Mouse (Mus musculus): ENCODE measurements around the gene Kpna1.
"Not testable (repeated sequence)": the region's sequence is repeated elsewhere in the genome, so short reads cannot be mapped to it uniquely, and the experiment has no call there.

Kpna1 gene

DNA sequence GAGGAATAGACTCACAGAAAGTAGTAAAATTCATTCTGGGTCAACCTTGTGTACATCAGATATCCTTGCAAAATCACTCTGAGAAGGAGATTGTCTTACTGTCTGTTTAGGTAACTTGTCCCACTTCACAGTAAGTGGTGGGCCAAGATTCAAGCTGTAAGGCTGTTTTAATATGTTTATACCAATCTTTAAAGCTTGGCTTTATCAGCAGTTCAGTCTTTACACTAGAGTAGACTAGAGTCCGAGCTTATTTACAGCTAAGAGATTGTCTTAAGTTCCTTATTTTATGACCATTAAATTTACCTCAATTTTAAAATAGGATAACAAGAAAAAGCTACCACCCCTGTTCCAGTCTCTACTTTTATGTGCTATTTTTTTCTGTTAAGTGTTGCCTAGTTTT lies 9.4 kb downstream of the Kpna1 start:
- DNase-seq (ENCODE audit: low spot score in 2 of 2), result peak in 1 of 2 experiments; percentile 19

DNA sequence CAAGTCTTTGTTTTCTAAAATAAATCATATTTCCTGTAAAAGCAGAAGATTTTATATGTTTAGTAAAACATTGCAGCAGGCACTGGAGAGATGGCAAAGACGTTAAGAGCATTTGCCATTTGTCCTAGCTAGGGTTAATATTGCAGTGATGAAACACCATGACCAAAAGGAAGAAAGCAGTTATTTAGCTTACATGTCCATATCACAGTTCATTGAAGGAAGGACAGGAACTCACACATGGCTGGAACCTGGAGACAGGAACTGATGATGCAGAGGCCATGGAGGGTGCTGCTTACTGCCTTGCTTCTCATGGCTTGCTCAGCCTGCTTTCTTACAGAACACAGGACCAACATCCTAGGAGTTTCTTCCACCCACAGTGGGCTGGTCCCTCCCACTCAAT lies 13.8 kb downstream of the Kpna1 start:
- DNase-seq (ENCODE audit: low spot score in 2 of 2), result no peak

DNA sequence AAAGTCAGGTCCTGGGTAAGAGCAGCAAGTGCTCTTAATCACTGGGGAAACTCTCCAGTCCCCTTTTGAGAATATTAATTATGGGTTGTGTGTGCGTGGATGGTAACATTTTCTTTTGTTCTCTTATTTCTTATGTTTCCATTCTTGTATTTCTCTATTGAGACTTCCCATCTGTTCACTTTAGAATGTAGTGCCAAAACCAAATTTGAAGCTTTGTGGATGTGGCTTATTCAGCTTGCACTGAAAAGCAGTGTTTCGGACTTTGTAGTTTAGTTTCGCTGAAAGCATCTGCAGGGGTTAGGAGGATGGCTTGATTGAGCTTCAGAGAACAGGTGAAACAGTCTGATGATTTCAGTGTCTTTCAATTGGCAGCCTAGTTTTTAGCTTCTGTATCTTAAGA lies 14.8 kb downstream of the Kpna1 start:
- DNase-seq (ENCODE audit: low spot score in 2 of 2), result no peak

DNA sequence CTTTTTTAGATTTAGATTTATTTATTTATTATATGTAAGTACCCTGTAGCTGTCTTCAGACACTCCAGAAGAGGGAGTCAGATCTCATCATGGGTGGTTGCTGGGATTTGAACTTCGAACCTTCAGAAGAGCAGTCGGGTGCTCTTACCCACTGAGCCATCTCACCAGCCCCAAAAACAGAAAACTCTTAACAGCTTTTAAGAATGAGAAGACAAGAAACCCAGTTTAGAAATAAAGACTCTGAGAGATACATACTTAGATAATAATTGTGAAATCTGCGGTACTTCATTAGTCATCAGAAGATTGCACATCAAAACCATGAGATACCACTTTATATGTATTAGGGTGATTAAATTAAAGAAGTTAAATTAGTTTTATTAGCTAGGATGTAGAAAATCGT lies 20.3 kb downstream of the Kpna1 start:
- not testable (repeated sequence) for DNase-seq (ENCODE audit: low spot score in 2 of 2)

DNA sequence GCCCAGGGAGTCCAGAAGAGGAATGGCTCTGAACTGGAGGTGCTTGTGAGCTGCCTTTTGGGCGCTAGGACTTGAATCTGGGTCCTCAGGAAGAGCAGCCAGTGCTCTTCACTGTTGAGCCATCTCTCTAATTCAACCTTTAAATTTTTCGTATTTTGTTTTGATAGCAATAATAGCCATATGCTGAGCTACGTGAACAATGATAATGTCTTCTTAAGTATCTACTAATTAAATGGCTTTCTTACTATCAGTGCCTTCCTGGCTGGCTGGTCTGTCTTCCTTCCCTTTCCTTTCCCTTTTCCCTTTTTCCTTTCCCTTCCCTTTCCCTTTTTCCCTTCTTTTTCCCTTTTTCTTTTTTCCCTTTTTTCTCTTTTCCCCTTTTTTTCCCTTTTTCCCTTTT lies 29.8 kb downstream of the Kpna1 start:
- no peak for DNase-seq (ENCODE audit: low spot score in 2 of 2)

DNA sequence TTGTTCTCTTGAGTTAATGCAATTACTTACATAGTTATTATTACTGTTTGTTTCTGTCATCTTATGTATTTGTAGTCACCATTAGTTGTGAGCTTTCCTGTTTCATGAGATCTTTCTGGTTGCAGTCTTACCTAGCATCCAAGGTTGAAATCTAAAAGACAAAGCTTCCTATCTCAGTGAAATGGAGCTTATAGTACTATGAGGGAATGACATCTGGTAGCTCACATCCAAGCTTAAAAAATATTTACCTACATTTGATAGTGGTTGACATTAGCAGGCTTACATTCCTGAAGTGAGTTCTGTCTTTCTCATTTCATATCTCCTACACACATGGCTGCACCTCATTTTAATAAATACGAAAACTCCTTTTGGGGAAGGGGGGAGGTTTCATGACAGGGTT lies 37.8 kb downstream of the Kpna1 start:
- DNase-seq (ENCODE audit: low spot score in 2 of 2), result no peak

DNA sequence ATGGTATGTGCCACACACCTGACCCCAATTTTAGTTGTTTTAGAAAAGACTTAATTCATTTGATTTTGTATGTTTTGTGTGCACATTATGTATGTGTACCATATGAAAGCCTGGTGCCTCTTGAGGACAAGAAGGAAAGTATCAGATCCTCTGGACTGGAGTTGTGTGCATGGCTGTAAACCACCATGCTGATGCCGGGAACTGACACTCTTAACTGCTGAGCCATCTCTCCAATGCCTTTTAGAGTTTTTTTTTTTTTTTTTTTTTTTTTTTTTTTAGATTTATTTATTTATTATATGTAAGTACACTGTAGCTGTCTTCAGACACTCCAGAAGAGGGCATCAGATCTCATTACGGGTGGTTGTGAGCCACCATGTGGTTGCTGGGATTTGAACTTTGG lies 49.6 kb downstream of the Kpna1 start:
- DNase-seq (ENCODE audit: low spot score in 2 of 2), result not testable (repeated sequence)

DNA sequence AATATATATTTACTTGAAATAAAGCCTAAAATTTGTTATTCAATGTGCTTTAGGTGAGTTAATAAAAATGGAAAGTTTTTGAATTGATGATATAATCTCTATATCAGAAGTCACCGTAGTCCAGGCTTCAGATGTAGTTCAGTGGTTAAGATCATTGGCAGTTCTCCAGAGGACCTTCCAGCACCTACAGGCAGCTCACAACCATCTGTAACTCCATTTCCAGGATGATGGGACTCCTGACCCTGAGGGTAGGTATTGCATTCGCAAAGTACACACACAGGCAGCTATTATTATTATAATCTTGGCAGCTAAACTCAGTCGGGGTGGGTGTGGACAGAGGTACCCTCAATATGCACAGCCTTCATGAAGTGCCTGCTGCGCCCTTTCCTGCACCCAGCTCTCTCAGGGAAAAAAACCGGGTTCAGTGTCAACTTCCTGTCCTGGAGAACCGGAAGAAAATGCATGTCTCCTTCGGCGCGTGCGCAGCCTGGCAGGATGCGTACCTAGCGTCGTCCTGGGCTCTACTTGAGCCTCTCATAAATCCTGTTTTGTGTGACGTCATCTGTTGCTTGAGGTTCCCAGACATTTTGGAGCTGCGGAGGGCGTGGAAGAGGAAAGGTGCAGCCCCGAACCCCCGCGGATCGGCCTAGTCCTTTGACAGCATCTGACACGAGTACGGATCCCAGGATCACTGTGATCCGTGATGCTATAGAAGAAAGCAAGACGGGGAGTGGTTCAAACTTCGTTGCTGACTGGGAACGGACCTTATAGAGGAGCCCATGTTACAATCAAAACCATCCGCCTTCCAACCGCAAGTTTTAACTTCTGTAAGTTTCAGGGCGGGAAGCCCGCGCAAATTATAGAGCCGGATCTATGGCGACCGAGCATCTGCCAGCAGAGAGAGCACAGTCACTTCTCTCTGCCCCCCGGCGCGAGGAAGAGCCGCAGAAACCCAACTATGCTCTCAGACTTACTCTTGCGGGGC lies 62.4 kb downstream of the Kpna1 start, which contains the start of gene Wdr5b:
Gene Wdr5b, plus strand, starts transcription at position 551 of the 985 bp plus-strand sequence.
- peak; percentile 83 to 88 for DNase-seq (ENCODE audit: low spot score in 2 of 2)

DNA sequence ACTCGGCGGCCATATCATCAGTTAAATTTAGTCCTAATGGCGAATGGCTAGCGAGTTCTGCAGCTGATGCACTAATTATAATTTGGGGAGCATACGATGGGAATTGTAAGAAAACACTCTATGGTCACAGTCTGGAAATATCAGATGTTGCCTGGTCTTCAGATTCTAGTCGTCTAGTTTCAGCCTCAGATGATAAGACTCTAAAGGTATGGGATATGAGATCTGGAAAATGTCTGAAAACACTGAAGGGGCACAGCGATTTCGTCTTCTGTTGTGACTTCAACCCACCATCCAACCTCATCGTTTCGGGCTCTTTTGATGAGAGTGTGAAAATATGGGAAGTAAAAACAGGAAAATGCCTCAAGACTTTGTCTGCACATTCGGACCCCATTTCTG lies 63.1 kb downstream of the Kpna1 start:
- DNase-seq (ENCODE audit: low spot score in 2 of 2), result no peak

DNA sequence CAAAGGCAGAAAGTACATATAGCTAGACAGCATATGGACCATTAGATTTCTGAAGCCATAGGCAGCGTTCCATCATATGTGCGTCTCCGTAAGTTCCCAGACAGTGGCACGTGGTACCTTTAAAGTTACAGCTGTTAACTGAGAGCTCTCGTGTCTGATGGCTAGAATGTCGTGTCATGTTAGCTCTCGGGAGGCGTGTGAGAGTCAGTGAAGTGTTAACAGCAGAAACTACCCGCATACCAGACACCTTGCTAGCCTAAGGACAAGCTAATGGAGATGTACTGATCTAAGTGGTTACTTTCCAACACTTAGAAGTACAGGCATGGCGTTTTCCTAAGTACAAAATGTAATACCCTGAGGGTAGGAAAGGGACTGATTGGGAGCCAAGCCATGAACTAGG lies 64.5 kb downstream of the Kpna1 start:
- no peak for DNase-seq (ENCODE audit: low spot score in 2 of 2)

DNA sequence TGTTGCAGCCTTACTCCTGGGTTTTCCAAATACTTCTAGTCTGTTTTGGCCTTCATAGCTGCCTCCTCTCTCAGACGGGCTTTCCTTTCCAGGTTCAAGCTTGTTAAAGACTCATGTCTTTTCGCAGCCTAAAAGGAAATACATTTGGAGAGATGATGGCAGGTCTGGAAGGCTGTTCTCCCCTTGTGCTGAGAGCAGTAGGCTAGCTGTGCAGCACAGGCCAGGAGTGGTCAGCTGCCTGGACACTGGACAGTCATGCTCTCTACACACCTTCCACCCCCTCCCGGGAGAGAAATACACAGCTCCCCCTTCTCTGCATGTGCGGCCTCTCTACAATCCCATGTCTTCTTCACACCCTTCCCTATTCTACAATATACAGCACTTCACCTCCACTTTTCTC lies 65.4 kb downstream of the Kpna1 start:
- no peak for DNase-seq (ENCODE audit: low spot score in 2 of 2)

DNA sequence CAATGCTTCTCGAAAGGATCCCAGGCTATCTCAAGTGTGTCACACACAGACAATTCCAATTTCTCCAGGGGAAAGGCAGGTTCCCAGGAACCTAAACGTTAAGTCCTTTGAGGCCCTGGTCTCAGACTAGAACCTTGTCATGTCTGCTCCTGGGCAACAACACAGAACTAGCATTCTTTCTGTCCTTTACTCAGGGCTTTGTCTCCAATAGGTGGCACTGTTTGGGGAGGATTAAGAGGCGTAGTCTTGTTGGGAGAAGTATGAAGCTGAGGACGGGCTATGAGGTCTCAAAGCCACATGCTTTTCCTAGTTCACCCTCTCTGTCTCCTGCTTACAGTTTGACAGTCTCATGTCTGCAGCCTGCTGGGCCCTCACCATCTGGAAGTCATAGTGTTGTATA lies 69.0 kb downstream of the Kpna1 start:
- no peak for DNase-seq (ENCODE audit: low spot score in 2 of 2)

DNA sequence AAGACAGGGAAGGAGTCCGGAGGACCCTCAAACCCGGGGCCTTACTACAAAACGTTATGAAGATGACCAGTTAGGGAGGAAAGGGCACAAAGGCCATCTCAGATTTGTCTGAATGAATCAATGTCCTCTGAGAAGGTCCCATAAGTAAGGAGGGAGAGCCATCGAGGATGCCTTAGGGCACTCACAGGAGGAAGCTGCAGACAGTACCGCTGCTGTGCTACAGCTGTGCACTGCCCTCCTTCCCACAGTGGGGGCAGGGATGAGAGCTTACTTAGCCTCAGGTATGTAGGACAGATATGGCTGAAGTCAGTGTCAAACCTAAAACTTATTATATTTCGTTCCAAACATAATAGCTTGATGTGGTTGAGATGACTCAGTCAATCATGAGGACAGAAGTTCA lies 72.9 kb downstream of the Kpna1 start:
- no peak for DNase-seq (ENCODE audit: low spot score in 2 of 2)

DNA sequence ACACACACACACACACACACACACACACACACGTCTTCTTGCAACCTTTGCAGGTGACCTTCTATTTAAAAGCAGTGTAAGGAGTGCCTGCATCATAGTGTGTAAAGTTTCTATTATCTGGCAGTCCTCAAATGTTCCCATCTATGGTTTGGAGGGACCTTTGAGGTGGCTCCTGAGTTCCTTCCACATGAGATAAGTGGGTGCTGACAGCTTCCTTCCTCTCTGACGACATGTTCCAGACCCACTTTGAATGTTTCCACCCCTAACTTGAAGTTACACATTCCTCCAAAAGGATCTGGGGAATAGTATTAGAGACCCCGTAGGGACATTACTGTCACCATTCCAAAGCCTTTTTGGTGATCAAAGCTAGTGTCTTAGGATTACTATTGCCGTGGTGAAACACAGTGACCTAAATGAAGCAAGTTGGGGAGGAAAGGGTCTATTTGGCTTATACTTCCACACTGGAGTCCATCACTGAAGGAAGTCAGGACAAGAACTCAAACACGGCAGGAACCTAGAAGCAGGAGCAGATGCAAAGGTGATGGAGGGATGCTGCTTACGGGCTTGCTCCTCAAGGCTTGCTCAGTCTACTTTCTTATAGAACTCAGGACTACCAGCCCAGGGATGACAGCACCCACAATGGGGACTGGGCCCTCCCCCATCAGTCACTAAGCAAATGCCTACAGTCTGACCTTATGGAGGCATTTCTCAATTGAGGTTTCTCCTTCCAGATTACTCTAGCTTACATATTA lies 75.2 kb downstream of the Kpna1 start:
- DNase-seq (ENCODE audit: low spot score in 2 of 2), result no peak

DNA sequence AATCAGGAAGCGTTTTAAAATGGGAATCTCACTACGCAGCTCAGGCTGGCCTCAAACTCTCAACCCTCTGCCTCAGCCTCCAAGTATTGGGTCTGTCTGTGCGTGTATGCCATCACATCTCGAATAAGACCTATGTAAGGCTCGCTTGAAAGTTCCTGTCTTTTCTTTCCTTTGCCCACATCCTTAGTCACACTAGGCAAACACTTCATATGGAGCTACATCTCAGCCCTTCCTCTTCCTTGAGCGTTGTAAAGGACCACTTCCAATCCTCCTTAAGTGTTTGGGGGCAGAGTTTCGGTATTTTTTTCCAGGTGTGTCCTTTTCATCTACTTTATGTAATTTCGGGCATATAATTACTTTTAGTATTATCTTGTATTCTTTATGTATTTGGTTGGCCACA lies 76.4 kb downstream of the Kpna1 start:
- no peak for DNase-seq (ENCODE audit: low spot score in 2 of 2)

DNA sequence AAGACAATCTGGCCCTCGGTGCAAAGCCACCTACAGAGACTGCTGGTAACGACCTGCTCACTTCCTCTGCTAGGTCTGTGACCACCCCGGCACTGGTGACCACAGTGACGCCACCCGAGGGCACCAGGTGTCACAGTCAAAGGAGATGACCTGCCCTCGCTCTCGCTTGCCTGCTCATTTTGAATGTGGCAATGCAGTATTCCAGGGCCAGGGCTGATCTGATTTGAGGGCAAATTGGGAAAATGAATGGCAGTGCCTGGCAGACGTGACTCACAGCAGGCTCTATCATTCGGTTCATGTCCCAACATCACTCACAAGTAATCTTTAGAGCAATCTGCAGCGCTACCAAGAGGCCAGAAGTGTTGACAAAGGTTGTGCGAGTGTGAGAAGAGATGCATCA lies 77.9 kb downstream of the Kpna1 start:
- no peak for DNase-seq (ENCODE audit: low spot score in 2 of 2)

DNA sequence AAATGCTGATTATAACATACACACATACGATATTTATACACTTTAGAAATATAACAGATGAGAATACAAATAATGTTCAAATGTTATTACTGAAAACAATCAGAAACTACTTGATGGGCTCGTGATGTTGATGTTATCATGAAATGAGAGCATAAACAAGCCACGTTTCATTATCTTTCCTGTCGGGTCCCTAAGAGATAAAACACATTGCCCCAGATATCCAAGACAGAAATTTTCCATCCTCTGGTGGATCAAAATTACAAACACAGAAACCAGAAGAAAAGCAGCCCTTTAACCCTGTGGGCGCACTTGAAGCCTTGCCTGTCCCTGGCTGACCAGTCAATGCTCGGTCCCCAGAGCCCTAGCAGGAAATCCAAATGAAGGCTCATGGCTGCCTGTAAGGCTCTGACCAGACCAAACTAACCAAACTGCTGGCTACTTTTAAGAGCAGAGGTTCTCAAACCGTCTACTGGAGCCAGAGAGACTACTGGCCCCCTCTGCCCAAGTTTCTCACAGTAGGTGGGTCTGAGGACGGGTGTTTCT lies 79.5 kb downstream of the Kpna1 start:
- DNase-seq (ENCODE audit: low spot score in 2 of 2), result no peak

DNA sequence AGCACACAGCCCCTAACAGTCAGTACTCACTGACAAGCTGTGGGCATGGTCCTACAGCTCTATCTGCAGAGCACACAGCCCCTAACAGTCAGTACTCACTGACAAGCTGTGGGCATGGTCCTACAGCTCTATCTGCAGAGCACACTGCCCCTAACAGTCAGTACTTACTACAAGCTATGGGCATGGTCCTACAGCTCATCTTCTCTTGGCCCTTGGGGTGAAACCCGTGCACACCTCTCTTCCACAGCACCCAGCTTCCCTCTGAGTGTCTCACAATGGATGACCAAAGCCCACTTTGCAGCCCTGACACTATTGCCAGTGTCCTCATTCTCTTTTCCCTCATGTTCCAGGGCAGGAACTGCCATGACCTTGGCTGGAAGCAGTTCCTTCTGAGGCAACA lies 84.0 kb downstream of the Kpna1 start:
- not testable (repeated sequence) for DNase-seq (ENCODE audit: low spot score in 2 of 2)

DNA sequence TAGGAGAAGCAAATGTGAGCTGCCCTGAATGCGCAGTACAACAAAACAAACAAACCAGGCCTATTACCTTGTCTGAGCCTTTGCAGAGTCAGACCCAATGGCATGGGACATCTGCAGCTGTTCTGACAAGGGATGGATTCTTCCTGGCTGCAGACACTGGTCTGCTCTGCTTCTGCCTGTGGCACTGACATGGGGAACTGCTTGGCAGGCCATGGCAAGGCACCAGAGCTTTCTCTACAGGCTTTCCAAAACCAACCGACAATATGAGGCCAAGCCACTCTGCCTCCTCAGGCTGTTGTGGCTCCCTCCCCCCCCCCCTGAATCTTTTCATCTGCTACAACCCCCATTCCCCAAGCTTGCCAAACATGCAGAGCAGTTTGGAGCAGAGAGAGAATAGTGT lies 84.8 kb downstream of the Kpna1 start:
- no peak for DNase-seq (ENCODE audit: low spot score in 2 of 2)

DNA sequence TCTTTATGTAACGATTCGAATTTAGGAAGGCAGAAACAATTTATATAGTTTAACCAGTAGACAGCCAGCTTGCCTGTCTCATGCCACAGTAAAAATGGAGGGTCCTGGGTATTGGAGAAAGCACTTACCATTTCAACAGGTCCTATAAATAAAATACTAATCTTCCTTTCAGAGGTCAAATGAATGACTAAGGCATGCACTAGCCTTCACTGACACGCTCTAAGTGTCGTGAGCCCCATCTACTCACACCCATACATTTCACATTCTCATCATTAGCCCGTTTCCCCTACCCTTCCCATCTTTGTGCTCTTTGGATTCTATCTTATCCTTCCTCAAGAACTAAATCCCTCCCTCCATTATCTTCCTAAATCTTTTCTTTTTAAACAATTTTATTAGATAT lies 86.4 kb downstream of the Kpna1 start:
- no peak for DNase-seq (ENCODE audit: low spot score in 2 of 2)

DNA sequence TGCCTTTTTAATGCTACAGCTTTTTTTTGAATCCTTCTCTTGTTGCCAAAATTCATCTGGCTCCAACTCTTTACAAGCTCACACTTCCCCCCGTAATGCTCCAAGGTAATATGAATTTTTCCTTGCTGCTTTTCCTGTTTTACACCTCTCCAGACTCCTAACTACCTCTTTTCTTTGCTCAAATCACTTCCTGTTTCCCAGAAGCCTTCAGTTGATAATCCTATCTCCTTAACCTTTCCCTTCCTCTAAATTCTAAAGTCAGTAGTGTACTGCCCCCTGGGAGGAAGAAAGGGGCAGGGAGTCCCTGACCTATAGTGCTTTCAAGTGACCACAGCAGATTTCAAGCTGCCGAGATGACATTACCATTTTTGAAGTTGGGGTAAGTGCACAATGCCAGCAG lies 89.1 kb downstream of the Kpna1 start:
- DNase-seq (ENCODE audit: low spot score in 2 of 2), result no peak

DNA sequence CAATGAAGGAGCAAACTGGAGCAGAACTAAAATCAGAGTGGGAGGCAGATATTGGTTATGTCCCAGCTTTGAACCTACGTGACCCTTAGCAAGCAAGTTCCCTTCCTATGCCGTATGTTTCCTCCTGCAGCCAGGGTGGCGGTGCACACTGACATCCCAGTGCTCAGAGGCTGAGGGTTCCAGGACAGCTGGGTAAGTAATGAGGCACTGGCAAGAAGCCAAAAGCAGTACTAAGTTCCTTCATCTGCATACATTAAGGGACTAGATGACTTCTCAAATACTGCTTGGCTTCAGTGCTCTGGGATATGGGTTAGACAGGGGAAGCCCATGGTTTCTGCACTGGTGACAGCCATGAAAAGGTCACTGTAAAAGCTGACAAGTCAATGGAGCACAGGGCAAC lies 89.8 kb downstream of the Kpna1 start:
- DNase-seq (ENCODE audit: low spot score in 2 of 2), result no peak
